Mouse (Mus musculus) embryonic facial prominence, embryonic 13.5 days (tissue): ENCODE measurements around the gene Vmn1r118. TPM values are rescaled to one million over a fixed set of nuclear protein-coding genes. Genes with fewer than 3 reads are reported as not detected.
"Not testable (repeated sequence)": the region's sequence is repeated elsewhere in the genome, so short reads cannot be mapped to it uniquely, and the experiment has no call there.

Experiments used
- ATAC-seq: fragments of 200-750 bp; cut with Nextera tagmentation; 2 replicates; pipeline ENCODE4 v1.8.0; 2017; ENCODE audit warnings: low read depth; ENCODE audit not compliant: insufficient number of reproducible peaks, insufficient read depth, low FRiP score, low TSS enrichment
- H3K27ac ChIP-seq: fragments of 300-500 bp; sonication (generic); 2 replicates; pipeline ENCODE4 v1.5.1; 2015; ENCODE audit warnings: moderate library complexity, mild to moderate bottlenecking, inconsistent platforms
- H3K27me3 ChIP-seq: fragments of 300-500 bp; sonication (generic); 2 replicates; pipeline ENCODE4 v1.6.1; 2015; ENCODE audit warnings: mild to moderate bottlenecking, inconsistent platforms
- H3K36me3 ChIP-seq: fragments of 300-500 bp; sonication (generic); 2 replicates; pipeline ENCODE4 v1.6.1; 2015; ENCODE audit warnings: mild to moderate bottlenecking, inconsistent platforms
- H3K4me1 ChIP-seq: fragments of 300-500 bp; sonication (generic); 2 replicates; pipeline ENCODE4 v1.6.1; 2015; ENCODE audit warnings: inconsistent platforms
- H3K4me2 ChIP-seq: fragments of 300-500 bp; sonication (generic); 2 replicates; pipeline ENCODE4 v1.6.1; 2015; ENCODE audit warnings: moderate library complexity, mild to moderate bottlenecking, inconsistent platforms
- H3K4me3 ChIP-seq: fragments of 300-500 bp; sonication (generic); 2 replicates; pipeline ENCODE4 v1.5.1; 2015; ENCODE audit warnings: mild to moderate bottlenecking, inconsistent platforms
- H3K9ac ChIP-seq: fragments of 300-500 bp; sonication (generic); 2 replicates; pipeline ENCODE4 v1.6.1; 2015; ENCODE audit warnings: mild to moderate bottlenecking, inconsistent platforms
- H3K9me3 ChIP-seq: fragments of 300-500 bp; sonication (generic); 2 replicates; pipeline ENCODE4 v1.6.1; 2016; ENCODE audit warnings: inconsistent platforms
- WGBS: fragments of 180-500 bp; shearing (Covaris S2); methylation state at CpG from one replicate; pipeline ENCODE4 v1.1.7; 2015; ENCODE audit warnings: mixed read lengths; 5-methylcytosine and 5-hydroxymethylcytosine counted together
- polyA plus RNA-seq: library from polyadenylated mRNA; unstranded; fragments of >200 nt; fragmentation: Nextera tagmentation; extraction: Ambion mirVana; gene quantifications from 2 replicates; pipeline ENCODE4 v1.2.1, GENCODE M21; 2015

Vmn1r118 gene
- not detected in 2 replicates for polyA plus RNA-seq

DNA sequence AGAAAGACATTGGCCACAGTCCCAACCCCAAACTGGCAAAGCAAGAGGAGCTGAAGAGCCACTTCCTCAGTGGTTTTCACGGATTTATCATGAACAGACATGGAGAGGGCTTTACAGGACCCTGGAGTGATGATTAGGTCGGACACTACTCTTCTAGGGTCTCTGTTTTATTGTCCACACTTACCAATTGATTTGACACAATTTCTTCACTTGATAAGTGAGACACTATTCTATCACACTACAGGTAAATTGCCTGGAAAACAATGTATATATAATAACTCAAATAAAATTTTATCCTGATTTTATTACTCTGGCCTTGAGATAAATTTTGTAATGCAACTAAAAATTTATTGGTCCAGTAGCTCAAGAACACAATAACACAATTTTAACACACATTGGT, at the start of gene Vmn1r118:
TSS of gene Vmn1r118 (minus strand) at position 101 of the 400 bp plus-strand sequence.
- H3K27ac ChIP-seq, H3K36me3 ChIP-seq, H3K9ac ChIP-seq, H3K4me2 ChIP-seq, ATAC-seq, H3K4me1 ChIP-seq, H3K27me3 ChIP-seq, H3K9me3 ChIP-seq, H3K4me3 ChIP-seq: not testable (repeated sequence)
- WGBS: no CpG with 5 or more reads among the region's 2 CpGs

DNA sequence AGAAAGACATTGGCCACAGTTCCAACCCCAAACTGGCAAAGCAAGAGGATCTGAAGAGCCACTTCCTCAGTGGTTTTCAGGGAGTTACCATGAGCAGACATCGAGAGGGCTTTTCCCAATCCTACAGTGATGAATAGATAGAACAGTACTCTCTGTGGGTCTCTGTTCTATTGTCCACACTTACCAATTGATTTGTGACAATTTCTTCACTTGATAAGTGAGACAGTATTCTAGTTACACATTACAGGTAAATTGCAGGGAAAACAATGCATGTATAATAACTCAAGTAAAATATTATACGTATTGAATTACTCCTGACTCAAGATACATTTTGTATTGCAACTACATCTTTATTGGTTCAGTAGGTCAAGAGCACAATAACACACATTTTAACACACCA, 28.1 kb downstream of the Vmn1r118 start, which contains the start of gene Vmn1r117:
TSS of gene Vmn1r117 (minus strand) at position 101 of the 400 bp plus-strand sequence.
- no CpG with 5 or more reads among the region's 2 CpGs for WGBS
- H3K4me3 ChIP-seq, ATAC-seq: not testable (repeated sequence)

DNA sequence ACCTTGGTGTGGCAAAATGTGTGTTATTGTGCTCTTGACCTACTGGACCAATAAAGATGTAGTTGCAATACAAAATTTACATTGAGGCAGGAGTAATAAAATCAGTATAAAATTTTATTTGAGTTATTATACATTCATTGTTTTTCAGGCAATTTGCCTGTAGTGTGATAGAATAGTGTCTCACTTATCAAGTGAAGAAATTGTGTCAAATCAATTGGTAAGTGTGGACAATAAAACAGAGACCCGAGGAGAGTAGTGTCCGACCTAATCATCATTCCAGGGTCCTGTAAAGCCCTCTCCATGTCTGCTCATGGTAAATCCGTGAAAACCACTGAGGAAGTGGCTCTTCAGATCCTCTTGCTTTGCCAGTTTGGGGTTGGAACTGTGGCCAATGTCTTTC, 40.2 kb downstream of the Vmn1r118 start, which contains the start of gene Vmn1r116:
TSS of gene Vmn1r116 (plus strand) at position 301 of the 400 bp plus-strand sequence.
- H3K9ac ChIP-seq, H3K4me3 ChIP-seq, H3K4me1 ChIP-seq, H3K27me3 ChIP-seq, H3K27ac ChIP-seq, H3K36me3 ChIP-seq, H3K4me2 ChIP-seq, ATAC-seq, H3K9me3 ChIP-seq: not testable (repeated sequence)
- 59% methylated on average over 3 of the region's 3 CpGs for WGBS

More for the DNA sequence above, 28.1 kb downstream of the Vmn1r118 start, which contains the start of gene Vmn1r117:
- not testable (repeated sequence) for H3K27me3 ChIP-seq, H3K36me3 ChIP-seq, H3K4me1 ChIP-seq, H3K9ac ChIP-seq, H3K4me2 ChIP-seq, H3K27ac ChIP-seq, H3K9me3 ChIP-seq

Other genes with a start within 250 kb of the Vmn1r118 start
- not detected in 2 replicates for gene Vmn1r107, start 243.4 kb downstream of the Vmn1r118 start, polyA plus RNA-seq
- gene Vmn1r111, start 209.1 kb downstream of the Vmn1r118 start, polyA plus RNA-seq: not detected in 2 replicates
- not detected in 2 replicates for gene Gm10668, start 181.7 kb downstream of the Vmn1r118 start, polyA plus RNA-seq
- gene Vmn1r112, start 141.2 kb downstream of the Vmn1r118 start, polyA plus RNA-seq: not detected in 2 replicates
- gene Vmn1r113, start 125.1 kb downstream of the Vmn1r118 start, polyA plus RNA-seq: not detected in 2 replicates
- gene Vmn1r114, start 100.2 kb downstream of the Vmn1r118 start, polyA plus RNA-seq: not detected in 2 replicates
- gene Vmn1r115, start 67.4 kb downstream of the Vmn1r118 start, polyA plus RNA-seq: not detected in 2 replicates
- gene Vmn1r116, start 40.1 kb downstream of the Vmn1r118 start, polyA plus RNA-seq: not detected in 2 replicates
- gene Vmn1r117, start 28.2 kb downstream of the Vmn1r118 start, polyA plus RNA-seq: not detected in 2 replicates
- gene Vmn1r119, start 100.1 kb upstream of the Vmn1r118 start, polyA plus RNA-seq: not detected in 2 replicates
- gene Vmn1r120, start 141.4 kb upstream of the Vmn1r118 start, polyA plus RNA-seq: not detected in 2 replicates
- not detected in 2 replicates for gene Vmn1r121, start 186.2 kb upstream of the Vmn1r118 start, polyA plus RNA-seq
- gene Vmn1r122, start 221.8 kb upstream of the Vmn1r118 start, polyA plus RNA-seq: not detected in 2 replicates
- not detected in 2 replicates for gene Vmn1r123, start 249.8 kb upstream of the Vmn1r118 start, polyA plus RNA-seq